Mouse (Mus musculus) forebrain, embryonic 15.5 days (tissue): ENCODE measurements around the gene Grhl1. TPM values are rescaled to one million over a fixed set of nuclear protein-coding genes. Genes with fewer than 3 reads are reported as not detected.

Experiments used
- ATAC-seq: fragments of 200-750 bp; cut with Nextera tagmentation; replicated peaks from 2 replicates; pipeline ENCODE4 v1.8.0; 2017; ENCODE audit warnings: mild to moderate bottlenecking, moderate TSS enrichment, moderate library complexity
- H3K27ac ChIP-seq: fragments of 300-500 bp; sonication (generic); replicated peaks from 2 replicates; pipeline ENCODE4 v1.5.1; 2015; ENCODE audit warnings: mild to moderate bottlenecking, inconsistent platforms
- H3K27me3 ChIP-seq: fragments of 300-500 bp; sonication (generic); 2 replicates; pipeline ENCODE4 v1.6.1; 2015; ENCODE audit warnings: inconsistent platforms
- H3K36me3 ChIP-seq: fragments of 300-500 bp; sonication (generic); 2 replicates; pipeline ENCODE4 v1.6.1; 2015; ENCODE audit warnings: mild to moderate bottlenecking, inconsistent platforms
- H3K4me1 ChIP-seq: fragments of 300-500 bp; sonication (generic); 2 replicates; pipeline ENCODE4 v1.6.1; 2015; ENCODE audit warnings: inconsistent platforms
- H3K4me2 ChIP-seq: fragments of 300-500 bp; sonication (generic); replicated peaks from 2 replicates; pipeline ENCODE4 v1.6.1; 2015; ENCODE audit warnings: mild to moderate bottlenecking, inconsistent platforms
- H3K4me3 ChIP-seq: fragments of 300-500 bp; sonication (generic); 2 replicates; pipeline ENCODE4 v1.5.1; 2015; ENCODE audit warnings: mild to moderate bottlenecking, inconsistent platforms
- H3K9ac ChIP-seq: fragments of 300-500 bp; sonication (generic); replicated peaks from 2 replicates; pipeline ENCODE4 v1.6.1; 2015; ENCODE audit warnings: mild to moderate bottlenecking, inconsistent platforms
- H3K9me3 ChIP-seq: fragments of 300-500 bp; sonication (generic); 2 replicates; pipeline ENCODE4 v1.6.1; 2016; ENCODE audit warnings: inconsistent platforms
- WGBS: fragments of 180-500 bp; shearing (Covaris S2); methylation state at CpG from one replicate; pipeline ENCODE4 v1.1.7; 2015; ENCODE audit warnings: mixed read lengths; 5-methylcytosine and 5-hydroxymethylcytosine counted together
- polyA plus RNA-seq: library from polyadenylated mRNA; unstranded; fragments of >200 nt; fragmentation: Nextera tagmentation; extraction: Ambion mirVana; gene quantifications from 2 replicates; pipeline ENCODE4 v1.2.1, GENCODE M21; 2015

Grhl1 gene
- polyA plus RNA-seq, 1 experiment from 2014 or later: 0.84 TPM

GRCm38 (mm10) chr12:24567606-24568005 is 4.5 kb upstream of the Grhl1 start:
- H3K4me1 ChIP-seq: peaks cover 6% of the 10 kb centered on the region
- 75% methylated on average over 3 of the region's 3 CpGs for WGBS
- H3K4me3 ChIP-seq: no peak overlapping the region
- no peaks in the 10 kb centered on the region for H3K9me3 ChIP-seq
- no peak overlapping the region for H3K27ac ChIP-seq
- no peaks in the 10 kb centered on the region; the same call in 1 of the 2 replicates for H3K27me3 ChIP-seq
- no peak for ATAC-seq
- no peaks in the 10 kb centered on the region for H3K36me3 ChIP-seq
- H3K9ac ChIP-seq: no peak overlapping the region
- H3K4me2 ChIP-seq: no peak overlapping the region

GRCm38 (mm10) chr12:24572421-24573274 is 565 bp downstream of the Grhl1 start:
- Histone ChIP-seq H3K4me3 (peak overlapping the region; percentile 65), H3K27ac (no peak overlapping the region), H3K4me2 (peak overlapping the region; percentile 71), H3K9ac (peak overlapping the region; percentile 49), H3K9me3 (no peaks in the 10 kb centered on the region), H3K27me3 (peaks cover 9% of the 10 kb centered on the region), H3K36me3 (no peaks in the 10 kb centered on the region), H3K4me1 (peaks cover 8% of the 10 kb centered on the region)
- peak; percentile 63; the same call in 1 of the 2 replicates for ATAC-seq
- WGBS: 5% methylated on average over 46 of the region's 48 CpGs

GRCm38 (mm10) chr12:24573275-24573580 is 1.1 kb downstream of the Grhl1 start:
- ATAC-seq: no peak
- no peaks in the 10 kb centered on the region for H3K9me3 ChIP-seq
- H3K36me3 ChIP-seq: no peaks in the 10 kb centered on the region
- peaks cover 8% of the 10 kb centered on the region for H3K4me1 ChIP-seq
- no peak overlapping the region for H3K27ac ChIP-seq
- H3K4me3 ChIP-seq: no peak overlapping the region
- H3K27me3 ChIP-seq: peaks cover 9% of the 10 kb centered on the region
- H3K4me2 ChIP-seq: no peak overlapping the region
- H3K9ac ChIP-seq: no peak overlapping the region
- WGBS: 61% methylated on average over 3 of the region's 3 CpGs

- peaks cover 9% of the 10 kb centered on the region for H3K27me3 ChIP-seq
- WGBS: 53% methylated on average over 7 of the region's 7 CpGs
- no peaks in the 10 kb centered on the region for H3K36me3 ChIP-seq
- ATAC-seq: no peak
- H3K4me2 ChIP-seq: no peak overlapping the region
- H3K27ac ChIP-seq: no peak overlapping the region
- no peak overlapping the region for H3K4me3 ChIP-seq
- H3K4me1 ChIP-seq: peaks cover 8% of the 10 kb centered on the region
- no peaks in the 10 kb centered on the region for H3K9me3 ChIP-seq
- no peak overlapping the region for H3K9ac ChIP-seq
These were observed 2.8 kb downstream of the Grhl1 start for GRCm38 (mm10) chr12:24574870-24575269.

GRCm38 (mm10) chr12:24580452-24580851 is 8.4 kb downstream of the Grhl1 start:
- no peak for ATAC-seq
- Histone ChIP-seq H3K9ac (no peak overlapping the region), H3K4me3 (no peak overlapping the region), H3K27me3 (no peaks in the 10 kb centered on the region), H3K9me3 (no peaks in the 10 kb centered on the region), H3K4me1 (no peaks in the 10 kb centered on the region), H3K36me3 (no peaks in the 10 kb centered on the region), H3K27ac (no peak overlapping the region), H3K4me2 (no peak overlapping the region)
- 80% methylated on average over 1 of the region's 1 CpGs for WGBS

- Histone ChIP-seq H3K9me3 (no peaks in the 10 kb centered on the region), H3K9ac (no peak overlapping the region), H3K36me3 (no peaks in the 10 kb centered on the region), H3K4me1 (no peaks in the 10 kb centered on the region), H3K4me3 (no peak overlapping the region), H3K27ac (no peak overlapping the region), H3K27me3 (no peaks in the 10 kb centered on the region), H3K4me2 (no peak overlapping the region)
- no peak for ATAC-seq
- 72% methylated on average over 14 of the region's 14 CpGs for WGBS
These were observed 9.1 kb downstream of the Grhl1 start for GRCm38 (mm10) chr12:24580996-24581683.

- Histone ChIP-seq H3K4me1 (no peaks in the 10 kb centered on the region), H3K27me3 (no peaks in the 10 kb centered on the region), H3K27ac (no peak overlapping the region), H3K9me3 (no peaks in the 10 kb centered on the region), H3K4me3 (no peak overlapping the region), H3K9ac (no peak overlapping the region), H3K4me2 (no peak overlapping the region), H3K36me3 (no peaks in the 10 kb centered on the region)
- ATAC-seq: no peak
- 72% methylated on average over 3 of the region's 3 CpGs for WGBS
These were observed 11.6 kb downstream of the Grhl1 start for GRCm38 (mm10) chr12:24583653-24584052.

GRCm38 (mm10) chr12:24584835-24585234 is 12.8 kb downstream of the Grhl1 start:
- ATAC-seq: 0 out of 2 replicates have a peak, but pooled peaks have one; percentile 35
- Histone ChIP-seq H3K4me1 (no peaks in the 10 kb centered on the region), H3K9me3 (no peaks in the 10 kb centered on the region), H3K4me3 (no peak overlapping the region), H3K36me3 (no peaks in the 10 kb centered on the region), H3K9ac (no peak overlapping the region), H3K4me2 (no peak overlapping the region), H3K27ac (no peak overlapping the region), H3K27me3 (no peaks in the 10 kb centered on the region)
- WGBS: 70% methylated on average over 8 of the region's 8 CpGs

GRCm38 (mm10) chr12:24586193-24586592 is 14.1 kb downstream of the Grhl1 start:
- no peaks in the 10 kb centered on the region for H3K9me3 ChIP-seq
- H3K27ac ChIP-seq: no peak overlapping the region
- H3K4me1 ChIP-seq: no peaks in the 10 kb centered on the region
- H3K36me3 ChIP-seq: no peaks in the 10 kb centered on the region
- no peak for ATAC-seq
- no peak overlapping the region for H3K4me3 ChIP-seq
- no peak overlapping the region for H3K4me2 ChIP-seq
- H3K27me3 ChIP-seq: no peaks in the 10 kb centered on the region
- 76% methylated on average over 7 of the region's 7 CpGs for WGBS
- H3K9ac ChIP-seq: no peak overlapping the region

- Histone ChIP-seq H3K4me1 (0 out of 2 replicates have a peak, but pooled peaks cover 4% of the 10 kb centered on the region), H3K4me2 (no peak overlapping the region), H3K27me3 (no peaks in the 10 kb centered on the region), H3K27ac (no peak overlapping the region), H3K9ac (no peak overlapping the region), H3K36me3 (no peaks in the 10 kb centered on the region), H3K9me3 (no peaks in the 10 kb centered on the region), H3K4me3 (no peak overlapping the region)
- ATAC-seq: no peak
- WGBS: 73% methylated on average over 7 of the region's 7 CpGs
These were observed 18.3 kb downstream of the Grhl1 start for GRCm38 (mm10) chr12:24590371-24590770.

- H3K4me2 ChIP-seq: no peak overlapping the region
- H3K9ac ChIP-seq: no peak overlapping the region
- no peaks in the 10 kb centered on the region for H3K9me3 ChIP-seq
- 0 out of 2 replicates have a peak, but pooled peaks cover 4% of the 10 kb centered on the region for H3K4me1 ChIP-seq
- no peaks in the 10 kb centered on the region for H3K36me3 ChIP-seq
- WGBS: 79% methylated on average over 9 of the region's 9 CpGs
- no peak for ATAC-seq
- H3K27ac ChIP-seq: no peak overlapping the region
- H3K4me3 ChIP-seq: no peak overlapping the region
- no peaks in the 10 kb centered on the region for H3K27me3 ChIP-seq
These were observed 20.0 kb downstream of the Grhl1 start for GRCm38 (mm10) chr12:24592055-24592454.

GRCm38 (mm10) chr12:24592956-24593672 is 21.0 kb downstream of the Grhl1 start:
- no peak for ATAC-seq
- H3K4me3 ChIP-seq: no peak overlapping the region
- 25% methylated on average over 22 of the region's 22 CpGs for WGBS
- H3K27ac ChIP-seq: no peak overlapping the region
- H3K36me3 ChIP-seq: no peaks in the 10 kb centered on the region
- no peaks in the 10 kb centered on the region for H3K27me3 ChIP-seq
- 0 out of 2 replicates have a peak, but pooled peaks cover 4% of the 10 kb centered on the region for H3K4me1 ChIP-seq
- no peak overlapping the region for H3K9ac ChIP-seq
- no peaks in the 10 kb centered on the region for H3K9me3 ChIP-seq
- peak overlapping the region; percentile 25 for H3K4me2 ChIP-seq
